Mouse (Mus musculus): ENCODE measurements around the gene Vgll1. TPM values are rescaled to one million over a fixed set of nuclear protein-coding genes. Genes with fewer than 3 reads are reported as not detected.

The Vgll1 gene
- not detected in 2 replicates for polyA plus RNA-seq (2011; ENCODE audit: insufficient read depth, insufficient read length, low replicate concordance, missing spikeins)

DNA sequence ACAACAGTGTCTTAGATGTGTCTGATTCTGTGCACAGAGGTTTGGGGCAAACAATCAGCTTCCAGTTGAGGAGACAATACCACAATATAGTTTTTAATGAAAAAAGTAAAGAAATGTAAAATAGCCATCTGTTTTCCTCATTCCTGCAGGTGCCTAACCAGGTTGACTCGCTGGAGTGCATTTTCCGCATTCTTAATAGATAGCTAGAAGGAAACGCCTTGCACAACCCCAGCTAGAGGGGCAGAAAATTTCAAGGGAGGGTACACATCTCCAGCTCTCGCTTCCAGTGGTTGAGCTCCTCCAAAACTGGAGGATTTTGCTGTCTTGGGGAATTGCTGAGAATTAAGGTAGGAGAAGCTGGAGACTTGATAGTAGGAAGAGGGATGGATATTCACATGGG, at the start of gene Vgll1:
Gene Vgll1, plus strand, starts transcription at position 301 of the 400 bp plus-strand sequence.
- H3K4me3 ChIP-seq (replicated peaks; ENCODE audit: control insufficient read depth, low read depth, low read length): no peak within 1 kb of the TSS
- no peak within 1 kb of the TSS for H3K27ac ChIP-seq (ENCODE audit: control insufficient read depth, insufficient read depth, low read depth, low read length, poor library complexity)
- 79% methylated on average over 4 of the region's 4 CpGs for WGBS
- H3K4me1 ChIP-seq (ENCODE audit: control insufficient read depth, insufficient read depth, low read length): no peaks in the 10 kb centered on the region
- no peak for TF ChIP-seq POLR2A (IDR thresholded peaks at IDR 0.05; ENCODE audit: borderline replicate concordance, control insufficient read depth, low read depth, low read length)
- TF ChIP-seq CTCF (IDR thresholded peaks at IDR 0.05; ENCODE audit: control insufficient read depth, insufficient read depth, low read length): no peak

DNA sequence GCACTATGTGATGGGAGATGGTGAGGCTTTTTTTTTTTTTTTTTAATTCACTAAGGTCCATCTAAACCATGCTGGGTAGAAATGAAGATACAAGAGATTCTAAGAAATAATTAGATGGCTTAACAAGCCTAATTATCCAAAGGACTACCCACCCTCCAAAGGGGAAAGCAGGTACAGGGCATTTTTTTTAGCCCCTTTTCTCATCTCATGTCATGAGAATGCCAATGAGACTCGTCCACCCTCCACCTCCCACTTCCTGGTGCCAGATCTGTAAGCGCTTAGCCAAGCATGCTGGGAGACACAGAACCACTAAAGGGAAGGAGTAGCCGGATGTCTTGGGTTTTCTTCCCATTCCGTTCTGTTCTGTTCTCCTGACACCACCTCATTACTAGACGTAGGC, 45.1 kb upstream of the Vgll1 start, which contains the start of gene Brs3:
Gene Brs3, plus strand, starts transcription at position 301 of the 400 bp plus-strand sequence.
- H3K4me3 ChIP-seq (replicated peaks; ENCODE audit: control insufficient read depth, low read depth, low read length): no peak within 1 kb of the TSS
- WGBS: 73% methylated on average over 5 of the region's 5 CpGs

DNA sequence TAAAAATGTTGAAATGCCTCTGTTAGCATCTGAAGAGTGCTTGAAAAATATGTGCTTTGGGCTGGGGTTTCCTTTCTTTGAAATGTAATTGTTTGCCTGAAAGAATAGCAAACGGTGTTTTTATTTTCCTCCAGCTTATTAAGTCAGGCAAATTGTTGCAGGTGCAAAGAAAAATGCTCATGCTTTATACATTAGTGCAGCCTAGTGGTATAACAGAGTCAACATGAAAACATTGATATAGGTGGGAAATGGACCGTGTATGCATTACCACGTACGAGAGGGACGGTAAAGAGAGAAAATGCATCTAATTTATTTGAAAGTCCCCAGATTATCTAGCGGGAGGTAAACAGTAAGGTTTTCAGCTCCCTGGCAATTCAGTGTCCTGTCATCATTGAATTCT, 44.0 kb upstream of the Vgll1 start:
- Histone ChIP-seq H3K4me3 (replicated peaks; ENCODE audit: control insufficient read depth, low read depth, low read length) (no peak overlapping the region), H3K27ac (ENCODE audit: control insufficient read depth, insufficient read depth, low read depth, low read length, poor library complexity) (no peak overlapping the region), H3K4me1 (ENCODE audit: control insufficient read depth, insufficient read depth, low read length) (no peaks in the 10 kb centered on the region)
- 75% methylated on average over 6 of the region's 6 CpGs for WGBS
- TF ChIP-seq POLR2A (IDR thresholded peaks at IDR 0.05; ENCODE audit: borderline replicate concordance, control insufficient read depth, low read depth, low read length) (no peak), CTCF (IDR thresholded peaks at IDR 0.05; ENCODE audit: control insufficient read depth, insufficient read depth, low read length) (no peak)

More for the DNA sequence above, 45.1 kb upstream of the Vgll1 start, which contains the start of gene Brs3:
- no peak for TF ChIP-seq POLR2A (IDR thresholded peaks at IDR 0.05; ENCODE audit: borderline replicate concordance, control insufficient read depth, low read depth, low read length)
- TF ChIP-seq CTCF (IDR thresholded peaks at IDR 0.05; ENCODE audit: control insufficient read depth, insufficient read depth, low read length): no peak
- Histone ChIP-seq H3K27ac (ENCODE audit: control insufficient read depth, insufficient read depth, low read depth, low read length, poor library complexity) (no peak within 1 kb of the TSS), H3K4me1 (ENCODE audit: control insufficient read depth, insufficient read depth, low read length) (no peaks in the 10 kb centered on the region)

DNA sequence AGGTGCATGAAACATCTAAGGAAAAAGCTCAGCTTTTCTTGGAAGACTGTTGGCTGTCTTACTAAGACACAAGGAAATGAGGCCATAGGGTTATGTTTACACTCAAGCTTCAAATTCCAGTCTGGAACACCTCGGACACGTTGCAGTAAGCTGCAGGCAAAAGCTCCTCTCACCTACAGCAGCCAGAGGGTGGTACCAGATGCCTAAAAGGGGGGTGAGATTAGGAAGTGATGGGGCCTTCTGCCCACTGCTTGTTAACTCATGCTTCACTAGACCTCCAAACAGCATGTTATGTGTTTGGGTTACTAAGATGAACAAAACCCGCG, 35.1 kb upstream of the Vgll1 start:
- 15% methylated on average over 4 of the region's 4 CpGs for WGBS
- H3K4me3 ChIP-seq (replicated peaks; ENCODE audit: control insufficient read depth, low read depth, low read length): peak overlapping the region; percentile 100
- TF ChIP-seq POLR2A (IDR thresholded peaks at IDR 0.05; ENCODE audit: borderline replicate concordance, control insufficient read depth, low read depth, low read length): no peak
- TF ChIP-seq CTCF (IDR thresholded peaks at IDR 0.05; ENCODE audit: control insufficient read depth, insufficient read depth, low read length): no peak
- H3K27ac ChIP-seq (ENCODE audit: control insufficient read depth, insufficient read depth, low read depth, low read length, poor library complexity): no peak overlapping the region
- peaks cover 2% of the 10 kb centered on the region for H3K4me1 ChIP-seq (ENCODE audit: control insufficient read depth, insufficient read depth, low read length)

DNA sequence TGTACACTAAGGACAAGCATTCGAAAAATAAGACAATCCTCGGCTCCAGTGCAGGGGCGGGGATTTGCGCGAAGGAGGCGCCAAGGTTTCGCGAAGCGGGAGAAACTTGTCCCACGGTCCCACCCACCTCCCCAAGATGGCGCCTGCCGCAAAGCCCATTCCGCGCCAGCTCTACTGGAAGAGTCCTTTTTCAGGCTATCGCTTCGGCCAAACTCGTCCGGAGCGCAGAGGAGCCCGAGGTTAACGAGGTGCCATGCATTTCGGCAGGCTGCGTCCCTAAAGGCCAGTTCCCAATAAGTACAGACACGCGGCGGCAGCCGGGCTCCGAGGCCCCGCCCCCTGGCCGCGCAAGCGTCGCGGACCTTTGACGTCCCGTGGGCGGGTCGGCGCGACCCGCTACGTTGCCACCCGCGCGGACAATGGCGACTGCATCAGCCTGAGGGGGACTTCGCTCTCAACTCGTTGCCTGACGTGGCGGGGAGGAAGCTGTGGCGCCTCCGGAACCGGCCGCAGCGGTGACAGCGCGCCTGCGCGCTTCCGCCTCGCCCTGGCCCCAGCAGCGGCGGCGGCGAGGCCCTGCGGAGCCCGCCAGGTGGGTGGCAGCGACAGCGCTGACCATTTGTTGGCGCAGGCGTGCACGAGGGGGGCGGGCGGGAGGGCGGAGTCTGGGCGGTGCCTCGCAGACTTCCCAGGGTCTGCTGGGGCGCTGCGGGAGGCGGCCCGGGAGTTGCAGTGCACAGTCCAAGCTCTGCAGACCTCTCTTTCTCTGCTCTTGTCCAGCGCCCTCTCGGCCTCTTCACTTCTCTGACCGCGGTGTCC, 34.5 kb upstream of the Vgll1 start, which contains the start of gene Htatsf1:
Gene Htatsf1, plus strand, starts transcription at position 410 of the 819 bp plus-strand sequence.
- Histone ChIP-seq H3K4me3 (replicated peaks; ENCODE audit: control insufficient read depth, low read depth, low read length) (peak within 1 kb of the TSS; percentile 100), H3K27ac (ENCODE audit: control insufficient read depth, insufficient read depth, low read depth, low read length, poor library complexity) (peak within 1 kb of the TSS; percentile 97), H3K4me1 (ENCODE audit: control insufficient read depth, insufficient read depth, low read length) (peaks cover 2% of the 10 kb centered on the region)
- TF ChIP-seq CTCF (IDR thresholded peaks at IDR 0.05; ENCODE audit: control insufficient read depth, insufficient read depth, low read length) (no peak), POLR2A (IDR thresholded peaks at IDR 0.05; ENCODE audit: borderline replicate concordance, control insufficient read depth, low read depth, low read length) (peak; percentile 8; the same call in 1 of the 2 replicates)
- 15% methylated on average over 81 of the region's 85 CpGs for WGBS

DNA sequence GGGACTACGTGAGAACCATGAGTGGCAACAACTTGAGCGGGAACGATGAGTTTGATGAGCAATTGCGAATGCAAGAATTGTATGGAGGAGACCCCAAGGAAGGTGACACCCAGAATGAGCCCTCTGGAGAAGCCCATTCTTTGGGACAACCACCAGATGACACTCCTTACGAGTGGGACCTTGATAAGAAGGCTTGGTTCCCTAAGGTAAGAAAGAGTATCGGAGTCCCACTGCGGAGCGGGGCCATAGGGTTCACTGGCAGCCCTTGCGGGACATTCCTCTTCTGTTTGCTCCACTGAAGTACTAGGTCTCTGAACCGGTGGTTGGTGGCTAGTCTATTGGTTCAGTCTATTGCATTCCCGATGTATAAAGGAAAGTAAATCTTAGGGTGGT, 33.9 kb upstream of the Vgll1 start:
- 24% methylated on average over 11 of the region's 11 CpGs for WGBS
- Histone ChIP-seq H3K4me3 (replicated peaks; ENCODE audit: control insufficient read depth, low read depth, low read length) (peak overlapping the region; percentile 100), H3K27ac (ENCODE audit: control insufficient read depth, insufficient read depth, low read depth, low read length, poor library complexity) (peak overlapping the region; percentile 33; the same call in 1 of the 2 replicates), H3K4me1 (ENCODE audit: control insufficient read depth, insufficient read depth, low read length) (peaks cover 2% of the 10 kb centered on the region)
- TF ChIP-seq CTCF (IDR thresholded peaks at IDR 0.05; ENCODE audit: control insufficient read depth, insufficient read depth, low read length): no peak
- TF ChIP-seq POLR2A (IDR thresholded peaks at IDR 0.05; ENCODE audit: borderline replicate concordance, control insufficient read depth, low read depth, low read length): no peak

DNA sequence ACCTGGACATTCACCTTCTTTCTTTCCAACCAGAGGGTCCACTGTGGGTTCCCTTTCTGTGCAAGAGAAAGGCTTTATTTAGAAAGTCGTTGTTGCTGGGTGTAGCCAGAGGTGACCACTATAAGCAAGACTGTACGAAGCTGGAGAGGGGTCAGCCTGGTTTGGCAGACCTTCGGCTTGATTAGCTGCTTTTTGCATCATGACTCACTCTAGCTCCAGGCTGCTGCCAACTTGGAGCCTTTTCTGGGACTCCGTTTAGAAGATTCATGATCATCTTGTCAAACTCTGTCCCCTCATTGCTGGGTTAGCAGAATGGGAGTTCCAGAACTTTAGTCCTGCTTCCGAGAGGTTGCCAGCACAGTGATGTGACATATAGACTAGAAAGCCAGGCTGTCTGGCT, 6.4 kb upstream of the Vgll1 start:
- WGBS: 80% methylated on average over 5 of the region's 5 CpGs
- TF ChIP-seq CTCF (IDR thresholded peaks at IDR 0.05; ENCODE audit: control insufficient read depth, insufficient read depth, low read length) (no peak), POLR2A (IDR thresholded peaks at IDR 0.05; ENCODE audit: borderline replicate concordance, control insufficient read depth, low read depth, low read length) (no peak)
- no peak overlapping the region for H3K4me3 ChIP-seq (replicated peaks; ENCODE audit: control insufficient read depth, low read depth, low read length)
- H3K27ac ChIP-seq (ENCODE audit: control insufficient read depth, insufficient read depth, low read depth, low read length, poor library complexity): no peak overlapping the region
- no peaks in the 10 kb centered on the region for H3K4me1 ChIP-seq (ENCODE audit: control insufficient read depth, insufficient read depth, low read length)

DNA sequence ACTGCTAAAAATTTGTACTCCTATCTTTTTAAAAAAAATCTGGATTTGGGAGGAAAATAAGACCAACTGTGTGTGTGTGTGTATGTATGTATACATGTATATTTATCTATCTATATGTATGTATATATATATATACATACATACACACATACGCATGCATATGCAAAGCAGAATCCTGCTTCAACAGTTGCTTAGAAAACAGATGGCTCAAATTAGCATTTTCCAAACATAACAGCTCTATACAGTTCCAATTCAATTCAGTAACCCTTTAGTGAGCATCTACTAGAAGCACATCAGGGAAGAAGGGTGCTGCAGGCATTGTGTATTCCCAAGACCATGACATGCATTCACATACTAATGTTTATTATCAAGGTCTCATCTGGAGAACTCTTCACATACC, 15.5 kb downstream of the Vgll1 start:
- WGBS: 75% methylated on average over 1 of the region's 1 CpGs
- Histone ChIP-seq H3K4me1 (ENCODE audit: control insufficient read depth, insufficient read depth, low read length) (no peaks in the 10 kb centered on the region), H3K4me3 (replicated peaks; ENCODE audit: control insufficient read depth, low read depth, low read length) (no peak overlapping the region), H3K27ac (ENCODE audit: control insufficient read depth, insufficient read depth, low read depth, low read length, poor library complexity) (no peak overlapping the region)
- TF ChIP-seq CTCF (IDR thresholded peaks at IDR 0.05; ENCODE audit: control insufficient read depth, insufficient read depth, low read length) (no peak), POLR2A (IDR thresholded peaks at IDR 0.05; ENCODE audit: borderline replicate concordance, control insufficient read depth, low read depth, low read length) (no peak)
